Mouse (Mus musculus) B cell, adult (primary cell): Measurements from ENCODE around the gene Zfp493. TPM values are rescaled to one million over a fixed set of nuclear protein-coding genes. Genes with fewer than 3 reads are reported as not detected.

Experiments used
- total RNA-seq: library from RNA; stranded (reverse); gene quantifications from 4 replicates; pipeline ENCODE4 v1.2.4, GENCODE M21; 2023; ENCODE audit not compliant: inconsistent age

Gene Zfp493
- total RNA-seq = 1.9 to 4.8 TPM (median 3.5 TPM) in 4 replicates

DNA sequence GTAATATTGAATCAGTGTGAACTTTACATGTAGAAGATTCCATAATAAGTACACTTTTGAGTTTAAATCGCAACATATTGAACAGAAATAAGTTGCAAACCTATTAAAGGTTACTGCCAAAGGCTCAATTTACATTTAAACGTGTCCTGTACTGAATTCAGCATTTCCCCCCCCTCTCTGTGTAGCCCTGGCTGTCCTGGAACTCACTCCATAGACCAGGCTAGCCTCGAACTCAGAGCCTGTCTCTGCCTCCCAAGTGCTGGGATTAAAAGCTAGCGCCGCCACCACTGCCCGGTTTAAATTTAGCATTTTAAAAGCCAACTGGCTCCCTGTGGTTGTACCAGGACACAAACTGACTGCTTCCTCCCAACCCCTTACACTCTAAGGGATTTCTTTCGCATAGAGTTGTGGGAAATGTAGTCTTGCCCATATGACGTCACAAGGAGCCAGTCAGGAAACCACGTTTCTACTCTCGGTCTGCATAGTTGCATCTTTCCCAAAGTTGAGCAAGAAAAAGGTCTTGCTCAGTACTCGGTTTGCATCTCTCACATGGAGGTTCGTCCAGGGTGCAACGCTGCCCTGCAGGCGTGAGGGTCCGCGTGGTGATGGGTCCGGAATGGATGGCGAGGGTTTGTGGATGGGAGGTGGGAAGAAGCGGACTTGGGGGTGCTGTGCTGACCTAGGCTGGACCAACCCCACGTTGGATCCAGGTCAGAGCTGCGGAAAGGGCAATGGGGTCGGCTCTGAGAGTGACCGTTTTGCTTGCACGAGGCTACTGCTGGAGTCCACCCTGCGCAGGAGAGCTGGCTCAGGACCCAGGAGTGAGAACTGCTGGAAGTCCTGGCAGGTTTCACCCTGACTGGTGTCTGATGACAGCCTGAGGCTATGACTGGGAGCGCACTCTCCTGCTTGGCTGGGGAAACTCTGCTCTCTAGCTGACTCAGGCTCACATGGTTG lies at the start of gene Zfp493:
Gene Zfp493, plus strand, starts transcription at position 429 of the 957 bp plus-strand sequence.

DNA sequence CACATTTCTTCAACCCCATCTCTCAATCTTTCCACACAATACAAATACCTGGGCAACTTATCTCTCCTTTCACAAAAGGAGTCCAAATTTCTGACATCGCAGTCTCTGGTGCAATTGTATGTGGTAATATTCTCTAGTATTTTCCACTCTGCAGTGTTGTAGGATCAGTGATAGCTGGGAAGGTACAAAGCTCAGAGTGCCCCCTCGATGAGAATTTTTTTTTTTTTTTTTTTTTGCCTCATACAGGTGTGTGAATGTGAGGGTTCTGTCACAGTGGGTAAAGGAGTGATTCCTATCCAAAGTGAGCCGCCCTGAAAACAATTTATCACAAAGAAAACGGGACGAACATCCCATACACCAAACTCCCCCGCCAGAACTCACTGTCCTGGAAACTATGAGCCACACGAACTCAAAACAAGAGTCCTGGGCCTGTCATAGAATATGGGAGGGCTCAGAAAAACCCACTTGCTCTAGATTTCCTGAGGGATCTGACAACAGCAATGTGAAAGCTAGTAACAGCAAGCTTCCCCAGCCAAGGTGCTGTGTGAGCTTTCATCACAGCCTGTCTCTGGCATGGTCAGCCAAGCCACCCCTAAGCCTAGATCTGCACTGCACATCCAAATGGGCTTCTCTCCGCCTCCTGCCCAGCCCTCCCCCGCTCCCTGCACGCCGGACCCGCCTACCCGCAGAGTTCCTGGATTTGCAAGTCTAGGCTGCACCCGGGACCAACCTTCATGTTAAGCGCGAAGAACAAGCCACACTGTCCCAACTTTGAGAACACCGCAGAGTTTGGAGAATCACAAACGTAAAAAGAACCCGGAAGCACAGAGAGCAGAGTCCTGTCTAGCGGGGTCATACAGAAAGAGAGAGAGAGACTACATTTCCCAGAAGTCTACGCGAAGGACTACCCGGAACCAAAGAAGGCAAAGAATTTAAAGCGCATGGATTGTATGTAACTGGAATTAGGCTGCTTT lies 24.9 kb upstream of the Zfp493 start, which contains the start of gene Zfp85:
Gene Zfp85, minus strand, starts transcription at position 896 of the 974 bp plus-strand sequence.

DNA sequence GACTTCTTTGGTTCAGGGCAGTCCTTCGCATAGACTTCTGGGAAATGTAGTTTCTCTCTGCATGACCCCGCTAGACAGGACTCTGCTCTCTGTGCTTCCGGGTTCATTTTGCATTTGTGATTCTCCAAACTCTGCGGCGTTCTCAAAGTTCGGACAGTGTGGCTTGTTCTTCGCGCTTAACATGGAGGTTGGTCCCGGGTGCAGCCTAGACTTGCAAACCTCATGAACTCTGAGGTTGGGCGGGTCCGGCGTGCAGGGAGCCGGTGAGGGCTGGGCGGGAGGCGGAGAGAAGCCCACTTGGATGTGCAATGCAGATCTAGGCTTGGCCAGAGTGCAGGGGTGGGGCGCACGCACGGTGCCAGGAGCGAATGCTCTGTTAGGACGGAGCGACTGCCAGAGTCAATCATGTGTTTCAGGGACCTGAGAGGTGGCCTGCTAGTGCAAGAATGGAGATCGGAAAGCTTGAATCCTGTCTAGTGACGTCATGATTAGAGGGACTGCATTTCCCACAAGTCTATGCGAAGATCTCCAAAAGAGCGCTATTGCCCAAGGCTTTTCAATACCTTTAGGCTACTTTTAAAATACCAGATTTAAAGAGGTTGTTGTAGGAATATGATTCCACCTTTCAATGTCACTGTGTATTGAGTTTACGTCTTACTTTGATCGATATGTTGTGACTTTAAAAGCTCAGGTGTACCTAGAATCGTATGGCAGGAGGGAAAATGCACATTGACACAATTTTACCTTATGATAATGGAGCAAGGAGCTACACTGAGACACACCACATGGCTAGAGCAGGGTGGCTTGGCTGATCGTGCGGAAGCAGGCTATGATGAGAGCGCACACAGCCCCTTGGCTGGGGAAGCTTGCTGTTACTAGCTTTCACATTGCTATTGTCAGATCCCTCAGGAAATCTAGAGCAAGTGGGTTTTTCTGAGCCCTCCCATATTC lies 34.5 kb downstream of the Zfp493 start, which contains the start of gene Zfp273:
Gene Zfp273, plus strand, starts transcription at position 31 of the 951 bp plus-strand sequence.

DNA sequence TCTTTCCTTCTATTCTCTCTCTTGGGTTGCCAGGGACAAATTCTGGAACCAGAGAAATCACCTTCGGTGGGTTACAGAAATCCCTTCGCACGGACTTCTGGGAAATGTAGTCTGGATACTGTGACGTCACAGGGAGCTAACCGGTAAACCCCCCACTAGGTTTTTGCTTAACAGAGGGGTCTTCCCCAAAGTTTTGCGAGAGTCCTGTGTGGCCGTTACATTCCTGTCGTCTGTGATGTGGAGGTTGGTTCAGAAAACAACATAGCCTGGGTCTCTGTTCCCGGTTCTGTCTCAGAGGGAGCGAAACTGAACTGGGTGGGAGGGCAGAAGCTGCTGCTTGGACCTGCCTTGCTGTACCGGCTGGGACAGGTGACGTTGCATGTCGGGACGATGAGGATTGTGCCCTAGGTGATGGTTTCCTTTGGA lies 51.4 kb downstream of the Zfp493 start, which contains the start of gene Gm10037:
Gene Gm10037, plus strand, starts transcription at position 196 of the 426 bp plus-strand sequence.

Other genes with a start within 250 kb of the Zfp493 start
- gene Zfp748, start 225.9 kb upstream of the Zfp493 start, total RNA-seq = 8.5 to 9.6 TPM (median 8.9 TPM) in 4 replicates
- 16.4 to 18.3 TPM (median 17.3 TPM) in 4 replicates for gene Zfp729b, start 170.0 kb upstream of the Zfp493 start, total RNA-seq
- gene Gm49345, start 141.9 kb upstream of the Zfp493 start, total RNA-seq = 1.3 to 3.0 TPM (median 2.0 TPM) in 3 of 4 replicates, not detected in the other
- gene Zfp729a, start 141.9 kb upstream of the Zfp493 start, total RNA-seq = 12.9 to 21.6 TPM (median 16.5 TPM) in 4 replicates
- gene Zfp738, start 92.6 kb upstream of the Zfp493 start, total RNA-seq = 10.1 to 14.1 TPM (median 12.8 TPM) in 4 replicates
- gene Zfp65, start 50.5 kb upstream of the Zfp493 start, total RNA-seq = 13.1 to 14.2 TPM (median 13.6 TPM) in 4 replicates
- gene Zfp85, start 24.5 kb upstream of the Zfp493 start, total RNA-seq = 3.8 to 9.3 TPM (median 5.0 TPM) in 4 replicates
- gene Zfp273, start 34.0 kb downstream of the Zfp493 start, total RNA-seq = 4.5 to 5.7 TPM (median 5.1 TPM) in 4 replicates
- not detected in 4 replicates for gene Gm10037, start 51.4 kb downstream of the Zfp493 start, total RNA-seq
- not detected in 4 replicates for gene BC048507, start 83.6 kb downstream of the Zfp493 start, total RNA-seq